In genomic region chr2:168042019-168042418, GRCm38 (mm10) we compare ENCODE assay signal across 19 mouse cellular contexts. TPM values are rescaled to one million over a fixed set of nuclear protein-coding genes. Genes with fewer than 3 reads are reported as not detected.
A peak's percentile ranks its signal among the peaks of the same experiment; 100 is the strongest.
DNase-seq lines count a peak whose midpoint lies in the region; ATAC-seq and TF ChIP-seq lines count a peak whose summit lies in the region.
"Had no signal": no experiment of that assay in that cellular context is flagged by ENCODE, and none has a peak within 500 bp of the region (broad histone marks: within the 10 kb centered on the region; RNA-seq: fewer than 3 reads in every experiment).

No protein-coding gene starts in this region.

- no peak for TF ChIP-seq CTCF in midbrain, postnatal 0 days (IDR thresholded peaks at IDR 0.05)

- intact Hi-C loops in heart, postnatal 10 days (cut with DNase I), result no loop called here

- 60% methylated on average over 6 of the region's 6 CpGs for WGBS in hindbrain, embryonic 13.5 days
- 82% methylated on average over 6 of the region's 6 CpGs for WGBS in hindbrain, embryonic 10.5 days
- 65% methylated on average over 6 of the region's 6 CpGs for WGBS in midbrain, postnatal 0 days
- WGBS in midbrain, embryonic 15.5 days, result 78% methylated on average over 6 of the region's 6 CpGs
- 46% methylated on average over 6 of the region's 6 CpGs for whole genome bisulfite sequencing in neural tube, embryonic 15.5 days

- no peaks in the 10 kb centered on the region for H3K9me3 ChIP-seq in hindbrain, embryonic 13.5 days
- H3K9me3 ChIP-seq in hindbrain, embryonic 10.5 days, result 0 out of 2 replicates have a peak, but pooled peaks cover 2% of the 10 kb centered on the region
- H3K9me3 ChIP-seq in midbrain, postnatal 0 days (ENCODE audit: low read length), result no peaks in the 10 kb centered on the region
- no peaks in the 10 kb centered on the region for H3K9me3 ChIP-seq in midbrain, embryonic 15.5 days
- no peaks in the 10 kb centered on the region for H3K9me3 ChIP-seq in neural tube, embryonic 15.5 days (replicated peaks)
- H3K9me3 ChIP-seq: forebrain, embryonic 13.5 days; heart, embryonic 15.5 days; limb, embryonic 10.5 days had no signal

- H3K9ac ChIP-seq in hindbrain, embryonic 13.5 days, result no peak overlapping the region
- no peak overlapping the region for H3K9ac ChIP-seq in midbrain, postnatal 0 days (replicated peaks; ENCODE audit: low read length, poor library complexity, severe bottlenecking)
- H3K9ac ChIP-seq in midbrain, embryonic 15.5 days, result no peak overlapping the region
- no peak overlapping the region for H3K9ac ChIP-seq in neural tube, embryonic 15.5 days (replicated peaks)
- H3K9ac ChIP-seq: forebrain, embryonic 13.5 days; heart, embryonic 15.5 days; liver, postnatal 0 days had no signal

- H3K4me1 ChIP-seq in hindbrain, embryonic 13.5 days (replicated peaks), result peaks cover 12% of the 10 kb centered on the region
- peaks cover 28% of the 10 kb centered on the region for H3K4me1 ChIP-seq in hindbrain, embryonic 10.5 days (replicated peaks)
- H3K4me1 ChIP-seq in midbrain, postnatal 0 days (ENCODE audit: insufficient read depth, low read length), result no peaks in the 10 kb centered on the region
- H3K4me1 ChIP-seq in midbrain, embryonic 15.5 days, result peaks cover 4% of the 10 kb centered on the region; the same call in 1 of the 2 replicates
- peaks cover 13% of the 10 kb centered on the region; the same call in 1 of the 2 replicates for H3K4me1 ChIP-seq in neural tube, embryonic 15.5 days

- H3K4me3 ChIP-seq in hindbrain, embryonic 13.5 days, result no peak overlapping the region
- H3K4me3 ChIP-seq in hindbrain, embryonic 10.5 days, result no peak overlapping the region
- H3K4me3 ChIP-seq in midbrain, postnatal 0 days (ENCODE audit: low read depth, low read length), result no peak overlapping the region
- H3K4me3 ChIP-seq in midbrain, embryonic 15.5 days, result no peak overlapping the region
- H3K4me3 ChIP-seq in neural tube, embryonic 15.5 days (replicated peaks), result no peak overlapping the region
- H3K4me3 ChIP-seq: forebrain, embryonic 13.5 days; heart, embryonic 15.5 days; limb, embryonic 10.5 days; myocyte had no signal

- 0 out of 2 replicates have a peak, but pooled peaks cover 15% of the 10 kb centered on the region for H3K27me3 ChIP-seq in hindbrain, embryonic 13.5 days
- no peaks in the 10 kb centered on the region; the same call in 1 of the 2 replicates for H3K27me3 ChIP-seq in hindbrain, embryonic 10.5 days (ENCODE audit: insufficient read depth, poor library complexity, severe bottlenecking)
- H3K27me3 ChIP-seq in midbrain, postnatal 0 days (ENCODE audit: insufficient read depth, low read length), result no peaks in the 10 kb centered on the region
- H3K27me3 ChIP-seq in midbrain, embryonic 15.5 days (replicated peaks), result no peaks in the 10 kb centered on the region
- no peaks in the 10 kb centered on the region for H3K27me3 ChIP-seq in neural tube, embryonic 15.5 days (replicated peaks)
- H3K27me3 ChIP-seq: forebrain, embryonic 13.5 days; heart, embryonic 15.5 days had no signal

- no peak overlapping the region for H3K4me2 ChIP-seq in hindbrain, embryonic 13.5 days
- no peak overlapping the region for H3K4me2 ChIP-seq in midbrain, postnatal 0 days (ENCODE audit: low read depth, low read length, poor library complexity, severe bottlenecking)
- H3K4me2 ChIP-seq in midbrain, embryonic 15.5 days, result no peak overlapping the region
- no peak overlapping the region for H3K4me2 ChIP-seq in neural tube, embryonic 15.5 days
- H3K4me2 ChIP-seq: forebrain, embryonic 13.5 days; heart, embryonic 15.5 days had no signal

- no peak for DNase-seq in hindbrain, embryonic 10.5 days (ENCODE audit: low spot score)
- peak; percentile 90 for DNase-seq in midbrain, postnatal 0 days (ENCODE audit: low spot score)
- peak; percentile 18 for DNase-seq in cerebellum, adult 9-10 months
- no peak for DNase-seq in heart, postnatal 10 days
- DNase-seq: adrenal gland, postnatal 25 days; gastrocnemius, postnatal 25 days; kidney, adult 11 months; liver, postnatal 0 days; lung, postnatal 10 days; right cerebral cortex, adult 18-20 months had no signal

- H3K36me3 ChIP-seq in hindbrain, embryonic 13.5 days, result no peaks in the 10 kb centered on the region
- H3K36me3 ChIP-seq in hindbrain, embryonic 10.5 days, result no peaks in the 10 kb centered on the region
- no peaks in the 10 kb centered on the region for H3K36me3 ChIP-seq in midbrain, postnatal 0 days (ENCODE audit: insufficient read depth, low read length)
- H3K36me3 ChIP-seq in midbrain, embryonic 15.5 days (replicated peaks), result no peaks in the 10 kb centered on the region
- H3K36me3 ChIP-seq in neural tube, embryonic 15.5 days, result no peaks in the 10 kb centered on the region
- H3K36me3 ChIP-seq: heart, embryonic 15.5 days; limb, embryonic 10.5 days had no signal

- H3K27ac ChIP-seq in hindbrain, embryonic 13.5 days, result no peak overlapping the region
- H3K27ac ChIP-seq in hindbrain, embryonic 10.5 days, result no peak overlapping the region
- H3K27ac ChIP-seq in midbrain, postnatal 0 days (ENCODE audit: low read depth, low read length), result no peak overlapping the region
- no peak overlapping the region for H3K27ac ChIP-seq in midbrain, embryonic 15.5 days
- H3K27ac ChIP-seq in neural tube, embryonic 15.5 days (replicated peaks), result 0 out of 2 replicates have a peak overlapping the region, but pooled peaks have one; percentile 3
- H3K27ac ChIP-seq: forebrain, embryonic 13.5 days; heart, embryonic 15.5 days; limb, embryonic 10.5 days; stomach, postnatal 0 days had no signal

- ATAC-seq in hindbrain, embryonic 13.5 days (ENCODE audit: low FRiP score), result peak; percentile 32; the same call in 1 of the 2 replicates
- ATAC-seq in midbrain, postnatal 0 days (ENCODE audit: low FRiP score), result no peak
- ATAC-seq in midbrain, embryonic 15.5 days (replicated peaks), result no peak
- ATAC-seq in neural tube, embryonic 15.5 days (ENCODE audit: low FRiP score), result peak; percentile 55; the same call in 1 of the 2 replicates
- ATAC-seq: forebrain, embryonic 13.5 days; liver, postnatal 0 days had no signal

RNA-seq across cellular contexts. Expression of gene Ripor3, which starts 31.6 kb away (rescaled TPM):
- 0.26 and 0.31 TPM in 2 replicates for polyA plus RNA-seq in hindbrain, embryonic 13.5 days (2015; fragmentation: Nextera tagmentation; extraction: Ambion mirVana)
- polyA plus RNA-seq in hindbrain, embryonic 10.5 days (2016; fragmentation: Nextera tagmentation; extraction: Ambion mirVana), result 0.57 and 0.71 TPM in 2 replicates
- 0.57 and 0.99 TPM in 2 replicates for total RNA-seq in midbrain, postnatal 0 days (2014; rRNA removed)
- 0.28 and 0.42 TPM in 2 replicates for polyA plus RNA-seq in midbrain, postnatal 0 days (2015; fragmentation: Nextera tagmentation; extraction: Ambion mirVana)
- 0.66 and 0.70 TPM in 2 replicates for polyA plus RNA-seq in midbrain, embryonic 15.5 days (2015; fragmentation: Nextera tagmentation; extraction: Ambion mirVana)
- 0.47 and 0.66 TPM in 2 replicates for polyA plus RNA-seq in neural tube, embryonic 15.5 days (2015; fragmentation: Nextera tagmentation; extraction: Ambion mirVana)
- under 1 TPM; 0.91 to 0.97 TPM for total RNA-seq in heart, postnatal 10 days (2021)
- total RNA-seq: MEL had no signal

RNA-seq across cellular contexts. Expression of gene Pard6b, which starts 38.8 kb away (rescaled TPM):
- 7.5 and 7.9 TPM in 2 replicates for polyA plus RNA-seq in hindbrain, embryonic 13.5 days (2015; fragmentation: Nextera tagmentation; extraction: Ambion mirVana)
- polyA plus RNA-seq in hindbrain, embryonic 10.5 days (2016; fragmentation: Nextera tagmentation; extraction: Ambion mirVana), result 6.2 and 8.1 TPM in 2 replicates
- 6.6 and 6.8 TPM in 2 replicates for total RNA-seq in midbrain, postnatal 0 days (2014; rRNA removed)
- 3.9 and 5.1 TPM in 2 replicates for polyA plus RNA-seq in midbrain, postnatal 0 days (2015; fragmentation: Nextera tagmentation; extraction: Ambion mirVana)
- polyA plus RNA-seq in midbrain, embryonic 15.5 days (2015; fragmentation: Nextera tagmentation; extraction: Ambion mirVana), result 7.5 TPM in 2 replicates
- 6.6 and 6.8 TPM in 2 replicates for polyA plus RNA-seq in neural tube, embryonic 15.5 days (2015; fragmentation: Nextera tagmentation; extraction: Ambion mirVana)
- 1 to 10 TPM; 3.4 to 4.9 TPM for total RNA-seq in heart, postnatal 10 days (2021)

Comparison
In these comparisons a context has a peak if more than half of its experiments do, and no peak if none do; other contexts are left out.
1. ATAC-seq: peak in hindbrain, embryonic 13.5 days (single experiment) and neural tube, embryonic 15.5 days (single experiment); none in midbrain, postnatal 0 days (single experiment) and midbrain, embryonic 15.5 days (single experiment).
2. DNase-seq: peak in midbrain, postnatal 0 days (single experiment) and cerebellum, adult 9-10 months (single experiment); none in hindbrain, embryonic 10.5 days (single experiment) and heart, postnatal 10 days (0 of 2).